Mouse (Mus musculus) limb, embryonic 11.5 days (tissue): ENCODE results near the gene Bsph2. TPM values are rescaled to one million over a fixed set of nuclear protein-coding genes. Genes with fewer than 3 reads are reported as not detected.

Source experiments
- ATAC-seq: fragments of 200-750 bp; cut with Nextera tagmentation; 2 replicates; pipeline ENCODE4 v1.8.0; 2017; ENCODE audit warnings: low read depth; ENCODE audit not compliant: insufficient number of reproducible peaks, low FRiP score, low TSS enrichment
- DNase-seq: peaks from one replicate; pipeline ENCODE4 v3.0.0-alpha.2; 2015; ENCODE audit warnings: low spot score
- H3K27ac ChIP-seq: fragments of 300-500 bp; sonication (generic); replicated peaks from 2 replicates; pipeline ENCODE4 v1.5.1; 2014; ENCODE audit warnings: low read depth, mild to moderate bottlenecking, low read length
- H3K27me3 ChIP-seq: fragments of 300-500 bp; sonication (generic); 2 replicates; pipeline ENCODE4 v1.6.1; 2014; ENCODE audit warnings: mild to moderate bottlenecking, low read length, mixed read lengths; ENCODE audit not compliant: control insufficient read depth, insufficient read depth
- H3K36me3 ChIP-seq: fragments of 300-500 bp; sonication (generic); 2 replicates; pipeline ENCODE4 v1.6.1; 2014; ENCODE audit warnings: mild to moderate bottlenecking, low read length, moderate library complexity, mixed read lengths; ENCODE audit not compliant: control insufficient read depth, insufficient read depth
- H3K4me1 ChIP-seq: fragments of 300-500 bp; sonication (generic); 2 replicates; pipeline ENCODE4 v1.6.1; 2014; ENCODE audit warnings: low read length, mixed read lengths; ENCODE audit not compliant: control insufficient read depth, insufficient read depth
- H3K4me2 ChIP-seq: fragments of 300-500 bp; sonication (generic); 2 replicates; pipeline ENCODE4 v1.6.1; 2014; ENCODE audit warnings: low read depth, mild to moderate bottlenecking, moderate library complexity; ENCODE audit not compliant: severe bottlenecking
- H3K4me3 ChIP-seq: fragments of 300-500 bp; sonication (generic); 2 replicates; pipeline ENCODE4 v1.5.1; 2014; ENCODE audit warnings: low read depth, low read length
- H3K9ac ChIP-seq: fragments of 300-500 bp; sonication (generic); 2 replicates; pipeline ENCODE4 v1.6.1; 2014; ENCODE audit warnings: mild to moderate bottlenecking, low read length
- H3K9me3 ChIP-seq: fragments of 300-500 bp; sonication (generic); 2 replicates; pipeline ENCODE4 v1.6.1; 2016; ENCODE audit warnings: low read length; ENCODE audit not compliant: control insufficient read depth
- WGBS: fragments of 180-500 bp; shearing (Covaris S2); extraction: QIAGEN DNeasy Blood & Tissue Kit; methylation state at CpG from one replicate; pipeline ENCODE4 v1.1.7; 2014; 5-methylcytosine and 5-hydroxymethylcytosine counted together
- polyA plus RNA-seq: library from polyadenylated mRNA; unstranded; fragments of >200 nt; fragmentation: Nextera tagmentation; extraction: Ambion mirVana; gene quantifications from 2 replicates; pipeline ENCODE4 v1.2.1, GENCODE M21; 2014

Gene Bsph2
- not detected in 2 replicates for polyA plus RNA-seq

DNA sequence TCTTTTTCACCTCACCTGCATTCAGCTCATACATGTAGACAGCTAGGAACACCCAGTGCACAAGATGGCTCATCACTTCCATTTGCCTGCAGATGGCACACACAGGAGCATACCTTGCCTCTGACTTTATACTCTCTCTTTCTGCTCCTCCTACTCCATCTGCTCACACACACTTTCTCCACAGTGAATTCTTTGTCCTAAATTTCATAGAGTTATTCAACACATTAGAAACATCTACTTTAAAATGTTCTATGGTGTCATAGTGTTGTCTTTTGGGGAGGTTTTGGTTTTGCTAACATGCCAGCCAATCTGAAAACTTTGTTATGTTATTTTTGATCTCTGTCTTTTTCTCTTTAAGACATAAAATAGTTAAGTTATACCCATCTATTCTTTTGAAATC is at the start of gene Bsph2:
Gene Bsph2 (minus strand): TSS at position 101 of the 400 bp plus-strand sequence.
- Histone ChIP-seq H3K4me1 (no peaks in the 10 kb centered on the region), H3K4me3 (no peak within 1 kb of the TSS), H3K36me3 (no peaks in the 10 kb centered on the region), H3K27me3 (no peaks in the 10 kb centered on the region), H3K27ac (no peak within 1 kb of the TSS), H3K9ac (no peak within 1 kb of the TSS), H3K4me2 (no peak within 1 kb of the TSS), H3K9me3 (0 out of 2 replicates have a peak, but pooled peaks cover 4% of the 10 kb centered on the region)
- DNase-seq (no peak), ATAC-seq (no peak)

GRCm38 (mm10) chr7:13511539-13511938 is 59.3 kb downstream of the Bsph2 start:
- no peaks in the 10 kb centered on the region for H3K9me3 ChIP-seq
- H3K27ac ChIP-seq: no peak overlapping the region
- ATAC-seq: no peak
- DNase-seq: no peak
- no peaks in the 10 kb centered on the region for H3K36me3 ChIP-seq
- H3K4me1 ChIP-seq: no peaks in the 10 kb centered on the region
- no peak overlapping the region for H3K9ac ChIP-seq
- 70% methylated on average over 1 of the region's 1 CpGs for WGBS
- no peak overlapping the region for H3K4me3 ChIP-seq
- no peak overlapping the region for H3K4me2 ChIP-seq
- H3K27me3 ChIP-seq: no peaks in the 10 kb centered on the region

Other genes starting within 250 kb of the Bsph2 start
- 1.8 and 1.9 TPM in 2 replicates for gene Pla2g4c, start 246.4 kb downstream of the Bsph2 start, polyA plus RNA-seq
- gene Cabp5, start 172.9 kb downstream of the Bsph2 start, polyA plus RNA-seq: not detected in 2 replicates
- not detected in 2 replicates for gene Bsph1, start 120.2 kb downstream of the Bsph2 start, polyA plus RNA-seq
- gene Sult2a5, start 52.9 kb upstream of the Bsph2 start, polyA plus RNA-seq: not detected in 2 replicates
- not detected in 2 replicates for gene Sult2a2, start 162.4 kb upstream of the Bsph2 start, polyA plus RNA-seq